Mouse (Mus musculus) hindbrain, embryonic 11.5 days (tissue): Measurements from ENCODE around the gene Isoc2a. TPM values are rescaled to one million over a fixed set of nuclear protein-coding genes. Genes with fewer than 3 reads are reported as not detected.

ENCODE experiments used
- ATAC-seq: fragments of 200-750 bp; cut with Nextera tagmentation; 2 replicates; pipeline ENCODE4 v1.8.0; 2017; ENCODE audit warnings: mild to moderate bottlenecking, moderate TSS enrichment, moderate library complexity; ENCODE audit not compliant: low FRiP score
- DNase-seq: peaks from one replicate; pipeline ENCODE4 v3.0.0-alpha.2; 2015; ENCODE audit warnings: low spot score
- H3K27ac ChIP-seq: fragments of 300-500 bp; sonication (generic); 2 replicates; pipeline ENCODE4 v1.5.1; 2014; ENCODE audit warnings: mild to moderate bottlenecking, low read depth, low read length
- H3K27me3 ChIP-seq: fragments of 300-500 bp; sonication (generic); 2 replicates; pipeline ENCODE4 v1.6.1; 2014; ENCODE audit warnings: mild to moderate bottlenecking, low read length, moderate library complexity, mixed read lengths; ENCODE audit not compliant: control insufficient read depth, insufficient read depth
- H3K36me3 ChIP-seq: fragments of 300-500 bp; sonication (generic); 2 replicates; pipeline ENCODE4 v1.6.1; 2014; ENCODE audit warnings: mild to moderate bottlenecking, low read length, moderate library complexity, mixed read lengths; ENCODE audit not compliant: control insufficient read depth, insufficient read depth
- H3K4me1 ChIP-seq: fragments of 300-500 bp; sonication (generic); replicated peaks from 2 replicates; pipeline ENCODE4 v1.6.1; 2014; ENCODE audit warnings: low read length, mixed read lengths; ENCODE audit not compliant: control insufficient read depth, insufficient read depth
- H3K4me2 ChIP-seq: fragments of 300-500 bp; sonication (generic); replicated peaks from 2 replicates; pipeline ENCODE4 v1.6.1; 2014; ENCODE audit warnings: mild to moderate bottlenecking, low read depth, low read length
- H3K4me3 ChIP-seq: fragments of 300-500 bp; sonication (generic); 2 replicates; pipeline ENCODE4 v1.5.1; 2014; ENCODE audit warnings: low read depth, low read length
- H3K9ac ChIP-seq: fragments of 300-500 bp; sonication (generic); 2 replicates; pipeline ENCODE4 v1.6.1; 2014; ENCODE audit warnings: low read depth, low read length
- H3K9me3 ChIP-seq: fragments of 300-500 bp; sonication (generic); 2 replicates; pipeline ENCODE4 v1.6.1; 2016; ENCODE audit warnings: low read length; ENCODE audit not compliant: control insufficient read depth
- WGBS: fragments of 180-500 bp; shearing (Covaris S2); extraction: QIAGEN DNeasy Blood & Tissue Kit; methylation state at CpG from one replicate; pipeline ENCODE4 v1.1.7; 2014; 5-methylcytosine and 5-hydroxymethylcytosine counted together
- polyA plus RNA-seq: library from polyadenylated mRNA; unstranded; fragments of >200 nt; fragmentation: Nextera tagmentation; extraction: Ambion mirVana; gene quantifications from 2 replicates; pipeline ENCODE4 v1.2.1, GENCODE M21; 2014

Isoc2a gene
- polyA plus RNA-seq, 1 experiment from 2014 or later: 1.1 TPM

DNA sequence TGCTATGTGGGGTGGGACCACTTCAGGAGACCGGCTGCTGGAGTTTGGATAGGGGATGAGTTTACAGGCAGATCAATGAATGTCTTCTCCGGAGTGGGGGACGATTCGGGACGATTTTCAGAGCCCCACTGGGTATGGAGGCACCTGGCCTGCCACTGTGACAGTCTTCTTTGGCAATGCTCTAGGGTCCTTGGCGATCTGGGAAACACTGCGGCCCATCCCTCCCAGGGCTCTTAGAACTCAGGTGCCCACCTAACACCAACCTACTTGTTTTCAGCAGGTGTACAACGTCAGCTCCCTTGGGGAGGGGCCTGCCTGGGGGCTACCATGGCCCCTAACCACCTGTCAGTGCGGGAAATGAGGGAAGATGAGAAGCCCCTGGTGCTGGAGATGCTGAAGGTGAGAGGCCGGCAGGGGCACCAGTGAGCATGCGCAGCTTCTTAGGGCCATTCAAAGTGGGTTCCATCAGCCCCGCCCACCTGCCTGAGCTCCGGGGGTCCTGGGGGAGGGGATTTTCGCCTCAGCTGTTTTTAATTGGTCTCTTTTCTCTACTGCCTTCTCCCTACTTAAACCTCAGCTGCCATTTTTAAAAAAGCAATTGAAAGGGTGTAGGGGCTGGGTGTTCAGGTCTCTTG lies 46.1 kb downstream of the Isoc2a start:
- H3K27ac ChIP-seq: peak overlapping the region; percentile 93
- peaks cover 29% of the 10 kb centered on the region for H3K4me1 ChIP-seq
- ATAC-seq (peak; percentile 59), DNase-seq (peak; percentile 91)
- H3K27me3 ChIP-seq: no peaks in the 10 kb centered on the region
- peak overlapping the region; percentile 34 for H3K4me3 ChIP-seq
- WGBS: under 1% methylated on average over 14 of the region's 14 CpGs
- peak overlapping the region; percentile 55 for H3K9ac ChIP-seq
- H3K9me3 ChIP-seq: no peaks in the 10 kb centered on the region
- peak overlapping the region; percentile 84 for H3K4me2 ChIP-seq
- H3K36me3 ChIP-seq: 0 out of 2 replicates have a peak, but pooled peaks cover 7% of the 10 kb centered on the region

DNA sequence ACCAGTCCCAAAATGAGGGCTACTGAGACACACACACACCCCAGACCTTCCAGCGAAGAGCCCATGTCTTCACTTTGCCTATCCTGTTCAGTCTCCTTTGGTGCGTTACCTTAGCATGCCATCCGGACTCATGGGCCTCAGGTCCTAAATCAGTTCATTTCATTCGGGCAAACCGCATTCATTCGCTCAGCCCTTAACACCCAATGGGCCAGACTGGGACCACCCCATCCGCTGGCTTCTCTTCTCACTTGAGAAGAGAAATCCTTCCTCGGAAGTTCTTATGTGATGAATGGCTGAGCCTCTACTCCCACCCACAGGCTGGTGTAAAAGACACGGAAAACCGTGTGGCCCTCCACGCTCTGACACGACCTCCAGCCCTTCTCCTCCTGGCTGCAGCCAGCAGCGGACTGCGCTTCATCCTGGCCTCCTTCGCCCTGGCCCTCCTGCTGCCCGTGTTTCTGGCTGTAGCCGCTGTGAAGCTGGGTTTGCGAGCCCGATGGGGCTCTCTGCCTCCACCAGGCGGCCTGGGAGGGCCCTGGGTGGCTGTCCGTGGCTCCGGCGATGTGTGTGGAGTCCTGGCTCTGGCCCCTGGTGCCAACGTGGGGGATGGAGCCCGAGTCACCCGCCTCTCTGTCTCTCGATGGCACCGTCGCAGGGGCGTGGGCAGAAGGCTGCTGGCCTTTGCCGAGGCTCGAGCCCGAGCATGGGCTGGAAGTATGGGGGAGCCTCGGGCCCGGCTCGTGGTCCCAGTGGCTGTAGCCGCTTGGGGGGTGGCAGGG lies 46.8 kb downstream of the Isoc2a start:
- ATAC-seq (no peak), DNase-seq (peak; percentile 63)
- peak overlapping the region; percentile 93 for H3K27ac ChIP-seq
- H3K4me3 ChIP-seq: peak overlapping the region; percentile 34
- H3K4me1 ChIP-seq: peaks cover 29% of the 10 kb centered on the region
- 0 out of 2 replicates have a peak, but pooled peaks cover 3% of the 10 kb centered on the region for H3K36me3 ChIP-seq
- H3K4me2 ChIP-seq: peak overlapping the region; percentile 84
- no peaks in the 10 kb centered on the region for H3K27me3 ChIP-seq
- H3K9ac ChIP-seq: peak overlapping the region; percentile 55
- 6% methylated on average over 37 of the region's 37 CpGs for WGBS
- no peaks in the 10 kb centered on the region for H3K9me3 ChIP-seq

DNA sequence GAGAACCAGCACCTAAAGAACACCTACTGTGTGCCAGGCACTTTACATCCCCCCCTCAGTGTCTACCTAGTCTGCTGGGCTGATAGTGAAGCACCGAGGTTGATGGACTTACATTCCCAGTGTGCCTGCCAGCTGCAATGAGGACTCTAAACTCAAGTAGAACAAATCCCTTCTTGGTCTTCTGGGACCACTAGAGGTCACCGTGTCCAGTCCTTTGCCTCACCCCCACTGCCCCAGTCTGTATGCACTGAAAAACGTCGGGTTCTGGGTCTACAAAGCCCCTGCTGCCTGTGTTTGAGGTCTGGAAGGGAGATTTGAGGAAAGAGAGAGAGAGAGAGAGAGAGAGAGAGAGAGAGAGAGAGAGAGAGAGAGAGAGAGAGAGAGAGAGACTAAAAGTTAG lies 47.5 kb downstream of the Isoc2a start:
- Histone ChIP-seq H3K27ac (peak overlapping the region; percentile 93), H3K27me3 (no peaks in the 10 kb centered on the region), H3K9me3 (no peaks in the 10 kb centered on the region), H3K4me2 (peak overlapping the region; percentile 84; the same call in 1 of the 2 replicates), H3K4me1 (peaks cover 29% of the 10 kb centered on the region), H3K4me3 (peak overlapping the region; percentile 34; the same call in 1 of the 2 replicates), H3K36me3 (no peaks in the 10 kb centered on the region), H3K9ac (peak overlapping the region; percentile 55; the same call in 1 of the 2 replicates)
- DNase-seq (no peak), ATAC-seq (no peak)
- WGBS: 9% methylated on average over 4 of the region's 4 CpGs

DNA sequence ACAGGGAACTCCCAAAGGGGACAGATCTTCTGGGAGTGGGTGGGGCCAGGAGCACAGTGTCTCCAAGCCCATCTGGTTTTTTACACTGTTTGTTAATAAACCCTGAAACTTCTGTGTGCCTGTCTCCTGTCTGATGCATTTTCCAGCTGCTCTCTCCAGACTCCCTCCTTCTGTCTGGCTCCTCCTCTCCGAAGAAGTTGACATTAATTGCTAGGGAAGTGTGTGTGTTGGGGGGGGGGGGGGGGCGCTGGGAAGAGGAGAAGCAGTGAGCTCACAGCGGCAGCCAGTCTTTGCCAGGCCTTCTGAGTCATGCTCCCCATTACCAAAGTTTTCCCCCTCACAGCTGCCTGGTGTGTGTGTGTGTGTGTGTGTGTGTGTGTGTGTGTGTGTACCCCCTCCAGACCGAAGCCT lies 47.9 kb downstream of the Isoc2a start:
- WGBS: 8% methylated on average over 3 of the region's 4 CpGs
- Histone ChIP-seq H3K9ac (0 out of 2 replicates have a peak overlapping the region, but pooled peaks have one; percentile 42), H3K4me1 (peaks cover 29% of the 10 kb centered on the region), H3K4me2 (0 out of 2 replicates have a peak overlapping the region, but pooled peaks have one; percentile 0), H3K36me3 (no peaks in the 10 kb centered on the region), H3K27me3 (no peaks in the 10 kb centered on the region), H3K9me3 (no peaks in the 10 kb centered on the region), H3K4me3 (no peak overlapping the region), H3K27ac (peak overlapping the region; percentile 93)
- ATAC-seq (no peak), DNase-seq (peak; percentile 41)

DNA sequence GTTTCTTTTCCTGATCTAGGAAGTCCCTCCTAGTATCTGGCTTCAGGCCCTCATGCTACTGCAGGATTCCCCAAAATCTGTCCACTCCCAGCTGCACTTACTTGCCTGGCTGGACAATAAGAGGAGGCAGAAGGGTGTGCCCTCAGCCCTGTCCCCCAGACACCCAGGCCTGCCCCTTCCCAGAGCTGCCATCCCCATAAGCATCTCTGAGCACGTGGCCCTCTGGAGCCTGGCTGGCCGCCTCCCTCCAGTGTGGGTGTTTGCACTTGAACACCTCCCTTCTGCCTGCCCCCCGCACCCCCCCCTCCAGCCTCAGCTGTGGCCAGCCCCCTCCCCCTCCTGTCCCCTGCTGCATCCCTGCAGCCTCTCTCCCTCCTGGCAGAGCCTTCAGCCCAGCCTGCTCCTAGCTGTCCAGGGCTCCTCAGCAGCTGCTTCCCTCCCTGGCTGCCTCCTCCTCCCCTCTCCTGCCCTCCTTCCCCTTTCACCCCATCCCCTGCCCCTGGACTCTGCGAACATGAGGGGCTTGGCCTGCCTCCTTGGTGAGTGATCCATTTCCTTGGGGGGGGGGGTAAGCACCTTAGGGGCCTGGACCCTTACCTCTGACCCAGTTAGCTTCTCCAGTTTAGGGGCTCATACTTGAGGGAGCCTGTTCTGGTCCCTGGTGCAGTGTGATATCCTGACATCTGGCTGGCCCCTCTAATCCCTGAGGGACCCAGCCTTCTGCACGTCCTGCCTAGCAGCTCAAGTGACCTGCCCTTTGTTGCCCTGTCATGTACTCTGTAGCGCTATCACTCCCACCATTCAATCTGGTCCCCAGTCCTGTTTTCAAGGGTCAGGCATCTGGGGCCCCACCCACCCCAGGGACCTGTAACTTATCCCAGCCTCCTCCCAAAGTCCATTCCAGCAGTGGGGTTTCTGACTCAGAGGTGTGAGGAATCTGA lies 48.8 kb downstream of the Isoc2a start, which contains the start of gene Ssc5d:
Ssc5d (plus strand) TSS at position 345 of the 941 bp plus-strand sequence.
- Histone ChIP-seq H3K9ac (peak within 1 kb of the TSS; percentile 42), H3K4me2 (peak within 1 kb of the TSS; percentile 14; the same call in 1 of the 2 replicates), H3K9me3 (no peaks in the 10 kb centered on the region), H3K36me3 (no peaks in the 10 kb centered on the region), H3K4me1 (peaks cover 29% of the 10 kb centered on the region), H3K27ac (peak within 1 kb of the TSS; percentile 93), H3K27me3 (no peaks in the 10 kb centered on the region), H3K4me3 (no peak within 1 kb of the TSS)
- WGBS: 7% methylated on average over 5 of the region's 6 CpGs
- ATAC-seq (peak; percentile 34), DNase-seq (peak; percentile 49)

DNA sequence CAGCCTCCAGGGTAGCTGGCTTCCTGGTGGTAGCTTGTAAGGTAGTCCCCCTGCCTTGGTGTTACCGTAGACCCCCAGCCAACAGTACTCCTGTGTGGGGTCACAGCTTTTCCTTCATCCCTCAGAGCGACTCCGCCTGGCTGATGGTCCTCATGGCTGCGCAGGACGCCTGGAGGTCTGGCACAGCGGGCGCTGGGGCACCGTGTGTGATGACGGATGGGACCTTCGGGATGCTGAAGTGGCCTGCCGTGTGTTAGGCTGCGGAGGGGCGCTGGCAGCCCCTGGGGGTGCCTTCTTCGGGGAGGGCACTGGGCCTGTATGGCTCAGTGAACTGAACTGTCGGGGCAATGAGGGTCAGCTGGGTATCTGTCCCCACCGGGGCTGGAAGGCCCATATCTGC lies 49.9 kb downstream of the Isoc2a start:
- 68% methylated on average over 16 of the region's 16 CpGs for WGBS
- H3K36me3 ChIP-seq: no peaks in the 10 kb centered on the region
- H3K4me3 ChIP-seq: no peak overlapping the region
- H3K9ac ChIP-seq: 0 out of 2 replicates have a peak overlapping the region, but pooled peaks have one; percentile 5
- H3K9me3 ChIP-seq: no peaks in the 10 kb centered on the region
- DNase-seq (no peak), ATAC-seq (no peak)
- H3K4me1 ChIP-seq: peaks cover 27% of the 10 kb centered on the region
- no peak overlapping the region for H3K4me2 ChIP-seq
- no peak overlapping the region for H3K27ac ChIP-seq
- no peaks in the 10 kb centered on the region for H3K27me3 ChIP-seq

DNA sequence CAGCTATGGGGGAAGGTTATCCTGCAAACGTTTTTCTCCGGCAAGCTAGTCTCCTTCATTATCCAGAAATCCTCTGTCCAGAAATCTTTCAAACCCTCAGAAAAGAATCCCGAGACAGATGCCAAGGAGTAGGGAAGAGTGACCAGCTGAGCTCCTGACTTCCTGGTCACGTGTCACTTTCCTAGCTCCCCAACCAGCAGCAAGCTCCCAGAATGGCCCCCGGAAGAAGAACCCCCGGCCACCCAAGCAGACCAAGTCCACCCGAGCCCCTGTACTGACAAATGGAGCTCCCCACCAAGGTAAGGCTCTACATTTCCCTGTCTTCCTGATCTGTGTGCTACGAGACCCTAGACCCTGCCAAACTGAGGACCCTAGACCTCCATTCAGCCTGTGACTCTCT lies 50.8 kb downstream of the Isoc2a start:
- Histone ChIP-seq H3K4me3 (no peak overlapping the region), H3K4me1 (peaks cover 23% of the 10 kb centered on the region), H3K9ac (no peak overlapping the region), H3K27ac (no peak overlapping the region), H3K36me3 (no peaks in the 10 kb centered on the region), H3K27me3 (no peaks in the 10 kb centered on the region), H3K4me2 (no peak overlapping the region), H3K9me3 (no peaks in the 10 kb centered on the region)
- no peak for ATAC-seq
- DNase-seq: no peak
- WGBS: 60% methylated on average over 8 of the region's 8 CpGs

DNA sequence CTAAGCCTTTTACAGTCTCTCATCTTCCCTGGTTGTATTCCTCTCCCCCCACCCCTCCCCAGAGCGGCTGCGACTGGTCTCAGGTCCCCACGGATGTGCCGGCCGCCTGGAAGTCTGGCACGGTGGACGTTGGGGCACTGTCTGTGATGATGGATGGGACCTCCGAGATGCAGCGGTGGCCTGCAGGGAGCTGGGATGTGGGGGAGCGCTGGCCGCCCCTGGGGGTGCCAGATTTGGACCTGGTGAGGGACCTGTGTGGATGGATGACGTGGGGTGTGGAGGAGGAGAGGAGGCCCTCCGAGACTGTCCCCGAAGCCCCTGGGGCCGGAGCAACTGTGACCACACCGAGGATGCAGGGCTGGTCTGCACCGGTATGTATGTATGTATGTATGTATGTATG lies 51.4 kb downstream of the Isoc2a start:
- Histone ChIP-seq H3K4me3 (no peak overlapping the region), H3K4me1 (peaks cover 19% of the 10 kb centered on the region), H3K9ac (no peak overlapping the region), H3K9me3 (no peaks in the 10 kb centered on the region), H3K27ac (no peak overlapping the region), H3K4me2 (no peak overlapping the region), H3K27me3 (no peaks in the 10 kb centered on the region), H3K36me3 (no peaks in the 10 kb centered on the region)
- no peak for ATAC-seq
- no peak for DNase-seq
- WGBS: 64% methylated on average over 17 of the region's 17 CpGs
